Mouse (Mus musculus): ENCODE measurements at regions not wholly inside any gene's neighbourhood (a gene's known extent, or its start where the extent isn't known, plus 50 kb on each side); places are given as distances from the start of the nearest gene placed in this dataset.

DNA sequence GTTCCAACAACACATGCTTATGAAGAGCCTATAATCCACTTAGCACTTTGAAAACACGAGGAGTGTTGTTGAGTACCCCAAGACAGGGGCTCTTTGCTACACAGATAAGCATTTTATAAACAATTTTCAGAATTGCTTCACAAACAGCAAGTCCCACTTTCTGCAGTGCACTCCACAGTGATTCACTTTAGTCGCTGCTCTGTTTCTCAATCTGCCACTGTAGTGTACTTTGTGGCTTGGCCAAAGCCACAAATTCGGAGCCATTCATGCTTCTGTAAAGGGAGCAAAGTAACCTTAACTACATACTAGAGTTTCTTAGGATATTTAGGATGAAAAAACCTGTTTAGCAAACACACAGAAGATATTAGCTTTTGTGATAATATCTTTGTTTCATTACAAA lies 1226.5 kb upstream of the Luzp2 start:
- intact Hi-C loops (cut with DNase I), result no loop called here
- DNase-seq (ENCODE audit: low spot score in 2 of 2), result peak; percentile 6 to 22

All from left cerebral cortex, postnatal 25 days (tissue).